Mouse (Mus musculus): ENCODE data around the gene Tmem270.

Tmem270 gene

DNA sequence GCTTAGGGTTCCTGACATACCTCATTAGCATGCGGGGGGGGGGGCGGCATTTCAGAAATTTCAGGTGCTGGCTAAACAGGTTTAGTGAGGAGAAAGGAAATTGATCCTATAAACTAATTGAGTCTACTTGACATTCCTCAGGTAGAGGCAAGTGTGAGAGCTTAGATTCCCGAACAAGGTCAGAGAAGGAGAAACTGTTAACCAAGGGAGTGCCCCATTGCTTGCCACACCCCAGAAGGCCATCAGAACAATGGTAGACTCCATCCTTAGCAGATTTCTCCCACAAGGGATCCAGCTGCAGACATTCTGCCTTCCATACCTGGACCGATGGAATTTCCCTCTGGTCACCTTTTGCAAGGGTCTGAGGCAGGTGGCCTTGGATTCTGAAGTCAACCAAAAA lies 20.2 kb upstream of the Tmem270 start:
- no peak for DNase-seq

DNA sequence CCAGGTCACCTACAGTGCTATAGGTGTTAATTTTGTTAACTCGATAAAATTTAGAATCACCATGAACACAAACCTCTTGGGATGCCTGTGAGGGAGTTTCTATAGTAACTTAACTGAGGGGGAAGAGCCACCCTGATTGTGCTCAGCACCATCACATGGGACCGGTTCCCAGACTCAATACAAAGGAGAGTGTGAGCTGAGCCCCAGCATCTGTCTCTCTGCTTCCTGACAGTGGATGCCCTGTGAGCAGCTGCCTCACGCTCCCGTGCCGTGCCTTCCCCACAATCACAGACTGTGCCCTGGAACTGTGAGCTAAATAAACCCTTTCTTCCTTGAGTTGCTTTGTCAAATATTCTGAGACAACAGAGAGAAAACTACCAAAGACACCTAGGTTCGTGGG lies 16.6 kb upstream of the Tmem270 start:
- no peak for DNase-seq

DNA sequence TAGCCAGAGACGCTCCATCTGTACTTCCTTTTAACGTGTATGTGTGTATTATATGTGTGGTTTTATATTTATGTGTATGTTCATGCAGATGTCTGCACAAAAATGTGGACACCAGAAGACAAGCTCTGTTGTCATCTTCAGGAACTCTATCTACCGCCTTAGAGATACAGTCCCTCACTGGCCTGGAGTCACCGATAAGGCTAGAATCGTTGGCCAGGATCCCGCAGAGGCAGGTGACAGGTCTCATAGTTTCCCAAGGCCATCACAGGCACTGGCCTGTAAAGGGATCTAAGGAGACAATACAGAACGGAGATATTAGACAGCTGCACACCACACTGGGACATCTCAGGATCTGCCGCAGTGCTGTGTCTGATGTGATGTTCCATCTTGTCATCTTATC lies 14.6 kb upstream of the Tmem270 start:
- DNase-seq: no peak

DNA sequence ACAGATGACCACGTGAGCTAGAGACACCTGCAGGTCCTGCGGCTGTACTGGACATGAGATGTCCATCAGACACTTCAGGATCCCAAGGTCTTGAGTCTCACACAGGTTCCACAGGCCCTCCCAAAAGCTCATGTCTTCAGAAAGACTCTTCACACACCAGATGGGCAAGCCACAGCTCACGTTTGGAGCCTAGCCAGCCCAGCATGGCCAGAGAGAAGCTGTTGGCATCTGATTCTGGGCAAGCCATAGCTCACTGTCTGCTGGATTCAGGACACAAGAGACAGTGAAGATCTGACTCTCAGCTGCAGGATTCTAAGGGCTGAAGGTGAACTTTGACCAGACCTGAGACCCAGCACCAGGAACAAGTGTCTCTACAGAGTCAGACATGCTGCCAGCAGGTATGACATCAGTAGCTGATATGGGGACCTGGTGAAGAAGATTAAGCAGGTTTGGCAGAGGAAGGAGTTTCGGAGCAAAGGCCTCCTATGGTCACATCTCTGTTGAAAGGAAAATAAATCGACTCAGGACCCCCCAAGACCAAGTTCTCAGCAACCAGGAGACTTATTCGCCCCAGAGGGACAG lies 13.7 kb upstream of the Tmem270 start:
- DNase-seq: no peak

DNA sequence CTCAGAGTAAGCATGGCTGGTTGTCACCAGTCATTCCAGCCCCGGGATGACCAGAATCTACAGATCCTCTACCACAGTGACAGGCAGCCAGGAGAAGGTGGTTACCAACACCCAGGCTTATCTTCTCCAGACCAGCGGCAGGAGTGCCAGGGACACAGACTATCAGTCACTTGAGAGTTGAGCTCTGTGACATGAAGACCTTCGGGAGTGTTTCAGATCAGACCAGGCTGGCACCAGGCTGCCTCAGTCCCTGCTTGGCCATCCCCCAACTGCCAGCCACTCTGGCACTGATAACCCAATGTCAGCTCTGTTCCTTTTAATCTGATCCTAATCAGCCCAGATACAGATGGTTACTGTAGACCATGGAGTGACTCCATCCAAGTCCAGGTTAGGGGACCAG lies 12.6 kb upstream of the Tmem270 start:
- no peak for DNase-seq

DNA sequence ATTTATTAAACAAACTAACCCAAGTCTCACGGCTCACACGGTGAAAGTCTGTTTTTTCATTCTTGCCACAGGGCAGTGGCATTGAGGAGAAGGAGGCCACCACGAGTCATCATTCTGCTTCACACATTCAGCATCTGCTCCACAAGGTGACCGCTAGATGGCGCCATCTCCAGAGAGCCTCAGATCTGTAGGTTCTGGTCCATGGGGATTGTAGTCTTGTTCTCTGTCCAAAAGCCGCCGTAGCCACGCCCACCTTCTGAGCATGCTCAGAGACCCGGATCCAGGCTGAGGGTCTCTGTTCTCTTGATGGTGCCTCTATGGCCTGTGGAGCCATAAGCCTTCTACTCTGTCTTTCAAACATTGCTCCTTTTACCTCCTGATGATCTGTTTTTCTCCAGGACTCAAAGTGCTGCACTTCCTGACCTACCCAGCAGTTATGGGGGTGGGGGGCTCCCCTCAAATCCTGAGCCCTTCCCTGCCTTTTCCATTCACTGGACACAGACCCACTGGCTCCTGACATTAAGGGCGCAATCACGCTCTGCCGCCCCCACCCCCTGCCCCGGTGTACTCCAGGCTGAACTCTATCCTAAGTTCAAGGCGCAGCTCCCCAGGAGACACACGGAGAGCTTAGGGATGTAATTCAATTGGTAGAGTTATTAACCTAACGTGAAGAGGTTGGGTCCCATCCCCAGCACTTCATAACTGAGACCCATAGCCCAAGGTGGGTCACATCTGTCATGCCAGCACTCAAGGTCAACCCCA lies 11.7 kb upstream of the Tmem270 start:
- peak; percentile 77 for DNase-seq

DNA sequence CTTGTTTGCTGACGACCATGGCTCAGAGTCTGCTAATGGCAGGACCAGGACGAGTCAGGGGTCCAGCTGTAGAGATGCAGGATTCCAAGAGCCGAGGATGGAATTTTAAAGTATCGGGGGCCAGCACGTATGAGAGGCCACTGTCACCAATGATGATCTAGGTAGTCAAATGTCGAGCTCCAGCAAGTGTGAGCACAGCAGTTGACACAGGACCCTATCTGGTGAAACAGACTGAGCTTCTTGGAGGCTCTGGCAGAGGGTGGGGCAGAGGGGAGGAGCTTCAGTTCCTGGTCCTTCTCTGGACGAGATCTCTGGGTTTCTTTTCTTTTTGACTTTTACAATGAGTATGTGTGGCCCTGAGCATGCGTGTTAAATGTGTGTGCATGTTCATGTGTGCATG lies 8.8 kb upstream of the Tmem270 start, which contains the start of gene Cldn13:
TSS of gene Cldn13 (minus strand) at position 216 of the 400 bp plus-strand sequence.
- no peak for DNase-seq

DNA sequence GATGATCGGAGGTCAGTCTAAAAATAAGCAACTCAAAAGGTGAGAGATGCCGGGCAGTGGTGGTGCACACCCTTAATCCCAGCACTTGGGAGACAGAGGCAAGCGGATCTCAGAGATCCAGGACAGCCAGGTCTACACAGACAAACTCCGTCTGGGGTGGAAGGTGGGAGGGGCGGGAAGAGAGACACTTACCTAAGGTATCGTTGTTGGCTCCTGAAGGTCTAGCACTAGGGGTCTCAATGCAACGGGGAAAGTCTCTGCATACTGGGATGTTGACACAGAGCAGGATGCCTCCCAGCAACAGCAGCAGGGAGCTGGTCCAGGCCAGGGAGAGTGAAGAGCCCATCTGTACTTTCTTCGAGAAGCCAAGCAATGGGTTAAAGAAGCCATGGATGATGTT lies 8.0 kb upstream of the Tmem270 start:
- DNase-seq: no peak

DNA sequence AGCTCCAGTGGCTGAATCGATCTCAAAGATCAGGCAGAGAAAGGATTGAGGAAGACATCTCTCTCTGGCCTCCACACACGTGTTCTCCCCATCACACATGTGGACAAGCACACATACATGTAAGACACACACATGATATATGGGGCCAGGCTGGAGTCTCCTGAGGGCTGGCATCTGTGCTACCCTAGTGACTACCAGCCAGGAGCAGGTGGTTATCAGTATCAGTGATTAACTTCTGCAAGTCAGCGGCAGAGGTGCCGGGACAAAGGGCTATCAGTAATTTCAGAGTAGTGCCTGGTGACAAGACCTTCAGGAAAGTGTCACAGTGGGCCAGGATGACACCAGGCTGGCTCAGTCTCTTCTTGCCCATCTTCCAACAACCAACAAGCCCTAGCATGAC lies 7.2 kb upstream of the Tmem270 start:
- no peak for DNase-seq

DNA sequence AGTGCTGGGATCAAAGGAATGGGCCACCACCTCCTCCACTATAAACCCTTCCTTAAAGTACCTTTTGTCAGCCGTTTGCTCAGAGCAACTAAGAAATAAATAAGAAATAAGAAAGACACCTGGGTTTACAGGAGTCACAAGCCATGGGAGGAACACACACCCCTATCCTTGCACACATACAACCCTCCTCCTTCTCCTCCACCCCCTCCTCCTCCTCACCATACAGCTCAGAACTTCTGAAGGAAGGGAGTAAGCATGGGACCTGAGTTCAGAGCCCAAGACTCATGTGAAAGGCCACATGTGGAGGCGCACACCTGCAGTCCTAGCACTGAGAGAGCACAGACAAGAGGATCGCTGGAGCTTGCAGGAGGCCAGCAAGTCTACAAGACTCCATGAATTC lies 6.8 kb upstream of the Tmem270 start:
- no peak for DNase-seq

DNA sequence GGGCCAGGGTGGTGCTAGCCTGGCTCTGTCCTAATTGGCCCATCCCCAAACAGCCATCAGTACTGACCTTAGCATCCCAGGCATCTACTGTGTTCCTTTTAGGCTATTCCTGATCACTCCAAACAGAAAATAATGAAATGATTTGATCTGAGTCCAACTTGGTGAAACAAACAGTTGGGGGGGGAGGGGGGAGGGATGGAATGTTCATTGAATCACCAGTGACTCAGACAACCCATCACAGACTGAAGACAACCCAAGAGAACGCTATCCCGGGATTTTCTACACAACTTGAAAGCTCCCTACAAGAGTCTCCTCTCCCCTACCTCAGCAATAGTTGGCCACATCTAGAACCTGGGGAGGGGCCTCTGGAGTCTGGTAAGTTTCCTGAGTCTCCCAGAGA lies 5.4 kb upstream of the Tmem270 start:
- no peak for DNase-seq

DNA sequence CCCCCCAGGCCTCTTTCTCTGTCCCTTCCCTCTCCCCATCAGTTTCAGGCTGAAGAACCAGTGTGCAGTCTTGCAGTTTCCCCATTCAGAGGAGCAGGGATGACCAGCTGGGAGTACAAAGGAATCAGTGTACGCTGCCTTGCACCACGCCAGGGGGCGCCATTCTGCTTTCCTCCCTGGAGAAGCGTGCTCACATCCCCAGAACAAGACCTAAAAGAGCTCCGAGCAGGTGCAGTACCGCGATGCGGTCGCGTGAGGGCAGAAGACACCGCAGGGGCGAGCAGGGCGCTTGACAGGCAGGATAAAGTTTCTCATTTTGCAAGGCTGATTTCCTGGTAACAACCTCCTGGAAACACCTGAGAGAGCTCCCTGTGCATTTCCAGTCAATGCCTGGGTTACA lies 602 bp upstream of the Tmem270 start:
- peak; percentile 98 for DNase-seq

DNA sequence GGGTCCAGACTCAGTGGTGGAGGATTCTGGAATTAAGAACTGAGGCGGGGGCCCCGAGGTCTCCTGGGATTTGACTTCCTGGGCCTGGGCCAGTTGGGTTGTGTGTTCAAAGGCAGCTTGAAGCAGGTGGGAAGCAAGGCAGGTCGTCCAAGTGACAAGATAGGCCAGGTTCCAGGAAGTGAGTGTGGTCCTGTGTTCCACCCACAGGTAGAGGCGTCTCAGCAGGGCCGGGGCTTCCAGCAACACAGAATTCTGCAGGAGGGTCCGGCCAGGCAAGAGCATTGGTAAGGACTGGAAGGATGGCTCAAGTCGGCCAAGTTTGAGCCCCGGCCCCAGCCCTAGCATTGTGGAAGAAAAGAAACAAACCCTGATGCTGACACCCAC lies 4.9 kb downstream of the Tmem270 start:
- DNase-seq: no peak

DNA sequence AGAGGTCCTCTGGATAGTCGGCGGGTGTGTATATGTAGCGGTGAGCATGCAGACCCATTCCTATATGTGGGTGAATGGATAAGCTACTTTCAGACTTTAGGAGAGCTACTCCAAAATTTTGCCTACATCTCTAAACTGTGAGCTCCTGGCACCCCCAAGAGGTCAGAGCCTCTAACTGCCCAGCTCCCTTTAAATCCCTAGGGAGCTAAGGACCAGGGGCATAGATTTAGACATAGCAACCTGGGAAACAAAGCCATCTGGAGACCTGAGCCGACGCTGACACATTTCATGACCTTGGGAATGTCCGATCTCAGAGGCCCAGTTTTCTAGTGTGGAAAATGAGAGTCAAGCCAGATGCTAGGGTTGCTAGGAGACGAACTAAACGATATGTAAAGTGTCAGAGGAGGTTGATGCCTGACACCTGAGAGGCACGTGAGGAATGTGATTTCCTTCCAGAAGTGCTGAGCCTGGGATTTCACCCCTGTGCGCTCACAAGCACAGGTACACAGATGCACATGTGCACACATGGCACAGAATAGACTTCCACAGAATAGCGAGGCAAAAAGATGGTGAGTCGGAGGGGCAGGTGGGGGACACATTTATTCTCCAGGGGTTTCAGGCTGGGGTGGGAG lies 5.4 kb downstream of the Tmem270 start:
- DNase-seq: peak; percentile 65

DNA sequence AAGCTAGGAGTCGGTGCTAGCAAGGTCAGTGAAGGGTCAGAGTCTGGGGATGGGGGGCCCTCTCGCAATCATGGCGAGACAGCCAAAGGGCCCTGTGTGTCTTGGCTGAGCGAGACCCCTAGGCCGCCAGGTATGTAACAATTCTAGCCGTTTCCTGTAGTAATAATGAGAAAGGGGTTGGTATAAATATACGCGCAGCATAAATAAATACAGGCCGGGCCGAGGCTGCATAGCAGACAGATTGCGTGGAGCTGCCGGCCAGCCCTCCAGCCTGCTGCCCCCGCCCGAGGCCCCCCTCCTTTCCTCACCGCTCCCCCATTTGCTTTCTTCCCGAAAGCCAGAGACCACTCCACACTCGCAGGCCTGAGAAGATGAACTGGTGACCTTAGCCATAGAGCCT lies 8.9 kb downstream of the Tmem270 start:
- DNase-seq: peak; percentile 43

DNA sequence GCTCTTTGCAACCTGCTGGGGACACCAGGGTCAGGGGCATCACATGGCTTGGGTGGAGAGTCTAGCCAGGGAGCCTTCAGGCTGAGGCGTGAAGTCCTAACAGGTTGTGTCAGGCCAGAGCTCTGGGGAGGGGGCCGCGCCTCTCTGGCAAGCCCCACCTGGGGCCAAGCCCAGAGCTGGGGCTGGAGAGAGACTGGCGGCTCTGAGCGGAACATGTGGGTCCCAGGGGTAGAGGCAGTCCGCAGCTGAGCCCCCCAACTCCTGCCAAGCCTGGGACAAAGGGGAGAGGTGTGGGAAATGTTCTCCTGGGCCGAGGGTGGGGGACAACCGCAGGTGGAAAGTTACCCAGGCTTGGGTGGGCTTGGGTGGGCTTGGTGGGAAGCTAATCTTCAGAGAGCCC lies 9.6 kb downstream of the Tmem270 start:
- no peak for DNase-seq

DNA sequence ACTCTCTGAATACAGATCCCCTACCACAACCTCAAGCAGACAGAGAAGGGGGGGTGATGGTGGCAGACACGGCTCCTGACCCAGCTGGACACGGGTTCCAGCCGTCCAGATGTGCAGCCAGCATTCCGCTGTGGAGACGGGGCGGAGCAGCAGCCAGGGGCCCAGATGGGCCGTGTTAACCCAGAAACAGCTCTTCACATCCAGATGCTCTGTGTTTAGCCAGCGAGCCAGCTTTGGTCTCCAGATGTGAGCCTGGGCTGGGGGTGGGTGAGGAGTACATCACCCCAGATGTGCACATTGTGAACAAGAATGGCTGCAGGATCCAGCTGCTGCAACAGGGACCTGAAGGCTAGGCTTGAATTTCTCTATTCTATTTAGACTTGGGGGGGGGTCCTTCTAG lies 11.2 kb downstream of the Tmem270 start:
- peak; percentile 61 for DNase-seq

DNA sequence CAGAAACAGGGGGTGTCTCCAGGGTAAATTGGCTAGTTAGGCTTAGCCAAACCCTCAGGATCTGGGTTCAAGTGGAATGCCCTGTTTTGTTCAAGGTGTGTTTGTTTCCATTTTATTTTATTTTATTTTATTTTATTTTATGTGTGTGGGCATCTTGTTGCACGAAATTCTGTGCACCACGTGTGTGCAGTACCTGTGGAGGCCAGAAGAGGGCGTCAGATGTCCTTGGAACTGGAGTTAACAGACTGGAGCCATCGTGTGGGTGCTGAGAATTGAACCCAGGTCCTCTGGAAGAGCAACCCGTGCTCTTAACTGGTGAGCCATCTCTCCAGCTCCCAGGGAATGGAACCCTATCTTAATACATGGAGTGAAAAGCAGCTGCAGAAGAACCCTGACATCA lies 13.8 kb downstream of the Tmem270 start:
- no peak for DNase-seq

DNA sequence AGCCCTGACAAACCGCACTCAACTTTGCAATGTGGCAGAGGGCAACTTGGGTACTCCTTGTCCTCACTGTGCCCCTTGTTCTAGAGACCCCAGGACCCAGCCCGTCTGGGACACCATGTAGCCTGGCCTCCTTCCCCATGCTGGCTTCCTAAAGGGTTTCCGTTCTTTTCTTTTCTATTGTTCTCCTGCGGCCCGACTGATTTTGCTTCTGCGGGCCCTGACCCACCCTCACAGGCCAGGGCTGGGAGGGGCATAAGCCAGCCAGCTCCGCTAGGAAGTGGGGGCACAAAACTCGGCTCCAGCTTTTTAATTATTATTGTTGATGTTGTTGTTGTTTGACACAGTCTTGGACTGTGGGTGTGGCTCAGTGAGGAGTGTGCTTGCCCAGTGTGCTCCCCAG lies 15.0 kb downstream of the Tmem270 start:
- DNase-seq: peak; percentile 65

DNA sequence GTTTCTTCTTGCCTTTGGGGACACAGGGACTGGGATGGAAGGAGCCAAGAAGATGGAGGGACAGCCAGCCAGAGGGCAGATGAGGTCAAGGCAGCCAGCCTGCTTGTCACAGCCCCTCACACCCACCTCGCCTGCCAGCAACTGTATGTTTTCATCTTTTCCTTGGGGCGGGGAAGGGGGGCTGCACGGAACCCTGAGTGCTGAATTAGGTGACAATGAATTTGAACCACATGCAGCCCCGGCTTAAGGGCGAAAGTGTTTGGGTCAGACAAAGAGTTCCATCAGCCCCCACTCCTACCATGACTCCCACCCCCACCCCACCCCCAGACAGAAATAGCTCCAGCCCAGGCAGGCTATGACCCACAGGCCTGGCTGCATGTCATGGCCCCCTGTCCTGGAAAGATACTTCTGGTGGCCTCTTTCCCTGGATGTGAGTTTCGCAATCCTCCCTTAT lies 15.9 kb downstream of the Tmem270 start:
- peak; percentile 81 for DNase-seq

DNA sequence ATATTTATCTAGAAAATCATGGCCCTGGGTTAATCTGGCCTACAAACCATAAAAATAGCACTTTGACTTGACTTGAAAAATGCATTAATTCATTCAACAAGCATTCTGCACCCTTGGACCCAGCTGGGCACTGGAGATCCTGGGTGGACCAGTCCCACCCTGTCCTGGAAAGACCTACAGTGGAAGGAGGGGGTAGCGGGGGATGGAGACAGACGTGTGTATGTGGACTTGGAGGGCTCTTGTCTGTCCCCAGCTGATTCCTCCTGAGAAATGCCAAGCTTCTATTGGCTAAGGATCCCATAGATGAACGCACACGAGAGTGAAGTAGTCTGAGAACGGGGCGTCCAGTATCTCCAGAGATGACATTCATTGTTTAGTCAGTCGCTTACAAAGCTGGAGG lies 18.0 kb downstream of the Tmem270 start:
- DNase-seq: peak; percentile 65

DNA sequence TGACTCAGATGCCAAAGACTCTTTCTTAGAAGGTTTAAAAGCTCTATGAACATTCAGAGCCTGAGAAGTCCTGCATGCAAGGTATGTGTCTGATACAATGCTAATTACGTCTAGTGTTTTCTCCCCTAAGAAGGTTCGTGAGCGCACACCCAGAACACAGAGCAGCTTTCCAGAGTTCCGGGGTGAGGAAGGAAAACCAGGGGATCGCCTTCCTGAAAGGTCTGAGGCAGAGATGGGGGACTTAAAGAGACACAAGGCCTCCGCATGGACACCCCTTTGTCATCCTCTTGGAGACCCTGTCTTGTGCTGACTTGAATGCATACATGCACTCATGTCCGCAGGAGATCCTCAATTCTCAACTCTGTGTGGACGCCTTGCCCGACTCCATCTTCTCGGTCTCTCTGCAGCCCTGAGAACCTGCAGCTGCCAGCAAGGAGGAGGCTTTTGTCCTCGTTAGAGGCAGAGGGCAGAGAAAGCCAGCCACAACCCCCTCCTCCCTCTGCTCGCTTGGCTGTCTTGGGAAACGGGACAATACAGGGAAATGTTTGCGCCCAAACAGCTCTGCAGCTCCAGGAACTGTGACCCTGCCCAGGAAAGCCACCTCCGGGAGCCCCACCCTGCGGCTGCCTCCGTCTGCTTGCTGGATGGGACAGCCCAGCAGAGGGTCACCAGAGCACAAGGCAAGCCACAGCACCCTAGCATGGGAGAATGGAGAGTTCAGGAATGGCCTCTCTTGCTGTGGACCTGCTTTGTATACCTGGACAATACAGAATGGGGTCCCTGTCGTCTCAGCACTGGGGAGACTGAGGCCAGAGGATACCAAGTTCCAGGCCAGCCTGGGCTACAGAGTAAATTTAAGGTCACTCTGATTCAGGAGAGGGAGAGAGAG lies 18.8 kb downstream of the Tmem270 start:
- peak; percentile 82 for DNase-seq

DNA sequence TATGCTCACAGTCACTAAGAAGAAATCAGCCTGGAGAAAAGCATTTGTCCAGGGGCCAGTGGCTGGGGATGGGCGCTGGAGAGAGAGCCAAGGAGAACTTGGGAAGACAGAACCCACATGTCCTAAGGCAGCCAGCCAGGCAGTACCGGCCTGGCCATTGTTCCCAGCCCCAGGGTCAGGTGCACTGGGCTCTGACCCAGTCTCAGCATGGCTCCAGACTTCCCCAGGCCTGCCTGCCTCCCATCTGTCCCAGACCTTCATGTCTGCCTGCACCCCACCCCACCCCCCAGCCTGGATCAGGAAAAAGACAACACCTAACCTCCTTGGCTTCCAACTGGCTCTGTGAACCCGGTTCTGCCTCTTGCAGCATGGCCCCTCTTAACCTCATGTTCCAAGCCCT lies 23.5 kb downstream of the Tmem270 start:
- DNase-seq: peak; percentile 66

All from lung, postnatal 14 days (tissue).